Mouse (Mus musculus): ENCODE measurements around the gene Ovca2.

Ovca2 gene

DNA sequence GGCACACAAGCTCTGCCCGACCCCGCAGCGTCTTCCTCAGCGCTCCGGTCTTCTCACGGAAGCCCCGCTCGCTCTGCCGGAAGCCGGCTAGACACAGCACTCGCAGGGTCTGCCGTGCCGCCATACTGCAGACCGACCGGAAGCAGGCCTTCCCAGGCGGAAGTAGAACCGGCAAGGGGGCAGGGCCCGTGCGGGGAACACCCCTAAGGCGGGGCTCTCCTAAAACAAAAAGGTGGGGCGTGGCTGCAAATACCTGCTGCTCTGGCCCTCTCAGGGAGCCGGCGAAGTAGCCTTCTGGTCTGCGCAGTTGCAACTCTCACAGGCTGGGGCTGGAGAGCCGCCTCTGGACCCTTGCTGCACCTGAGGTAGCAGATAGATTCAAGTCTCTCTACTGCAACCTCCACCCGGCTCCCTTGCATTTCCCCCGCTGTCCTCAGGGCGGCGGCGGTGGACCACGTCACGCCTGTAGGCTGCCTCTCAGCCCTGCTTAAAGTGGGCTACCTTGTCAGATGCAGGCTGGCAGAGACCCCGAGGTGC is at the start of gene Ovca2:
Gene Ovca2 (minus strand): TSS at position 164 of the 537 bp plus-strand sequence.
- DNase-seq (ENCODE audit: low read depth): peak; percentile 93

DNA sequence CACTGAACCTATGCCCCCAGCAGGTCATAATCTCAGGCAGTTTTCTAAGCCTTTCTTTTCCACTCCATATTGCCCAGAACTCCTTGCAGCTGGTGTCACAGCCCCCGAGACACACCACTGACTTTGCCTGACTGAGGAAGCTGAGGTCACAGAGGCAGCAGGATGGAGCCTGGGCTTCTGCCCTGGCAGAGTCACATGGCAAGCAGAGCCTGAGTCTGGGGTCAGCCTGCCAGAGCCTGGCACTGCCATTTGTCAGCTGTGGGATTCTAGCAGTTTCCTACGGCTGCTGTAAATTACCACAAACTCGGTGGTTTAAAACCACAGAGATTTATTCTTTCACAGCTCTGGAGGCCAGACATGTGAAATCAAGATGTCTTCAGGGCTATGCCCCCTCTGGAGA is 49.0 kb upstream of the Ovca2 start:
- DNase-seq (ENCODE audit: low read depth): peak; percentile 51

DNA sequence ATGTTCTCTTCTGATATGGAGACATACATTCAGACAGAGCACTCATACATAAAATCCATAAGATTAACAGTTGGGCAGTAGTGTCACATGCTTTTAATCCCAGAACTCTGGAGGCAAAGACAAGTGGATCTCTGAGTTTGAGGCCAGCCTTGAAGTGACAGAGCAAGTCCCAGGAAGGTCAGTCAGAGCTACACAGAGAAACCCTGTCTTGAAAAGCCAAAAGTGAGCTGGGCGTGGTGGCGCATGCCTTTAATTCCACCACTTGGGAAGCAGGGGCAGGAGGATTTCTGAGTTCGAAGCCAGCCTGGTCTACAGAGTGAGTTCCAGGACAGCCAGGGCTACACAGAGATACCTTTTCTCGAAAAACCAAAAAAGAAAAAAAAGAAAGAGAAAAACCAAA is 46.2 kb upstream of the Ovca2 start:
- DNase-seq (ENCODE audit: low read depth): no peak

DNA sequence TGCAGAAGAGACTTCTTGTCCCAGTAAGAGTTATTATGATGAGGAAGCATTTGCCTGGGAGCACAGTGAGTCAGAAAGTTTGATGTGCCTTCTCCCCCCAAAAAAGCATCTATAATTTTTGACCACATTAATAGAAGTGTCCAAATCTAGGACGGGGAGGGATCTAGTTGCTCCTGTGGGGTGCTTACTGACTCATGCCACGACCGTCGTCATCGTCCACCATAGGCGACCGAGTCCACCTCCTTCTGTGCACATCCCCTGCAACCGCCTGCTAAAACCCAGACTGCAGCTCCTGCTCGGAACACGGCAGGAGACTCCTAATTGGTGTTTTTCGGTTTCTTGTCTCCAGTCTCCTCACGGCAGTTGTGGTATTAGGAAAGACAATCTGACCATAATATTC is 45.4 kb upstream of the Ovca2 start:
- DNase-seq (ENCODE audit: low read depth): no peak

DNA sequence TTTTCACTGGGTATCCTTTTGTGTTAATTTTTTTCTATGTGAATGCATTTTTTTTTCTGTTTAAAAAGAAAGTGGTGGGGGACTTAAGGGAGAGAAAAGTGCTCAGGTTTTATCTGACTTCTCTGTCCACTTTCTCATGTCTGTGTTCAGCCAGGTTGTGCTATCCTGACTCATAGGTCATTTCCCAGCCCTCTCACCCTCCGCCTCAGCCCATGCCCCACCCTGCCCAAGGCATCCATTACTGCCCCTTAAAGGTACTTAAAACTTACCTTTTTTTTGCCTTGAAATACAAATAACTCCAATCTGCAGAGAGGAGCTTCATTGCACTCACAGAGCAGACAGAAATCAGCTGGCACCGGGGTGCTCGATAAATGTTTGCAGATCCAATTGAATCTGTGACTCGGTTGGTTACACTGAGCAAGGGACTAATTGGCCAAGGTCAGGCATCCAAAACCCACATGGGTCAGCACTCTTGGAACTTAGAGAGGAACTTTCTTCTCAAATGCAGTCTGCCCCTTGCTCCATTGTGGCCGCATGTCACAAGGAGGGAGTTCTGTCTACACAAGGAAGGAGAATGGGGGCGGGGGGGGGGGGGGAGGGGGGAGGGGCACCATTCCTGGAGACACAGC is 42.0 kb upstream of the Ovca2 start:
- DNase-seq (ENCODE audit: low read depth): no peak

DNA sequence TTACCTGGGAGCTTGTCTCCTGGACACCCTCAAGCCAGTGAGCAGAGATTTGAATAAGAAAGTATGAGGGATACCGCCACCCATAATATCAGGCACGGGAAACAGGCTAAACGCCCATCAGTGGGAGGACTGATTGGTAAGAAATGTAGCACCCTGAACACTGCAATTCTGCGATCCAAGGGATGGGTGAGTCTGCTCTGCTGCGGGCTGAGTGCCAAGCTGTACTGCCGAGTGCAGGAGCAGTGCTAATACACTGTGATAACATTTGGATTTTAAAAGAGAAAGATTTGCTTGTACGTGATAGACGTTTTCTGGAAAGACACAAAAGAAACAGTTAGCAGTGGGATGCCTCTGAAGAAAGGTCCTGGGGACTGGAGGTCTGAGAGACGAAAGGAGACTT is 41.5 kb upstream of the Ovca2 start:
- DNase-seq (ENCODE audit: low read depth): no peak

DNA sequence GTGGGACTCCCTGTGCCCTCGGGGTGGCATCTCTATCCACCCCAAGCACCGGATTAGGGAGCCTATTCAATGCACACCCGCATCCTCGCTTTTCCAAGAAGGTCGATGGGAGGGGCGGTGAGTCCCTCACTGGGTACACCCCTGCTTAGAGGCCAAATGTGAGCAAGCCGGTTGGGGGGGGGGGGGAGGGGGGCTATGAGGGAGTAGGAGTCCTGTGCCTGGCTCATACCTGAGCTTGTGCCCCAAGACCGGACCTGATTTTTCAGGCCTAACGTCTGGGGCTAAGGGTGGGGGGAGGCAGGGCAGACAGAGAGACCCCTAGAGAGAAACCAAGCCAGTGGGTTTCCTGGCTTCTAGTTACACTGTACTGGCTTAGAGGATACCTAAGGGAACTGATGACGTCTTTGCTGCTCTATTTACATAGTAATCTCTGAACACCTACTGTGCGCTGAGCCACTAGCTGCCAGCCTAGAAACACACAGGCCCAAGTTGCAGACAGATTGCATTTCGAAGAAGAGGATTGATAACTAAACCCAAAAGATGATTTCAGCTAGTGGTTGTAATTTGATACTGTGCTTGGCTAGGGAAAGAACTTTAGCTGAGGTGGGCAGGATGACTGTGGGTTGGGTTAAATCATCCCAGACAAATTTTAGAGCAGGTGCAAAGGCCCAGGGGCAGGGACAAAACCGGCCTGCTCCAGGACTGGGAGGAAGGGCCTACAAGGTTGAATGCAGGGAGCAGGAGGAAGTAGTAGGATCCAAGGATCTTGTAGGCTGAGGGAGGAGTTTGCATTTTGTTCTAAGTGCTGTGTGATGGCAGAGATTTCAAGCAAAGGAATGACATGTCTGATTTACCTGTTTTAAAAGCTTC is 35.7 kb upstream of the Ovca2 start:
- peak; percentile 9 for DNase-seq (ENCODE audit: low read depth)

DNA sequence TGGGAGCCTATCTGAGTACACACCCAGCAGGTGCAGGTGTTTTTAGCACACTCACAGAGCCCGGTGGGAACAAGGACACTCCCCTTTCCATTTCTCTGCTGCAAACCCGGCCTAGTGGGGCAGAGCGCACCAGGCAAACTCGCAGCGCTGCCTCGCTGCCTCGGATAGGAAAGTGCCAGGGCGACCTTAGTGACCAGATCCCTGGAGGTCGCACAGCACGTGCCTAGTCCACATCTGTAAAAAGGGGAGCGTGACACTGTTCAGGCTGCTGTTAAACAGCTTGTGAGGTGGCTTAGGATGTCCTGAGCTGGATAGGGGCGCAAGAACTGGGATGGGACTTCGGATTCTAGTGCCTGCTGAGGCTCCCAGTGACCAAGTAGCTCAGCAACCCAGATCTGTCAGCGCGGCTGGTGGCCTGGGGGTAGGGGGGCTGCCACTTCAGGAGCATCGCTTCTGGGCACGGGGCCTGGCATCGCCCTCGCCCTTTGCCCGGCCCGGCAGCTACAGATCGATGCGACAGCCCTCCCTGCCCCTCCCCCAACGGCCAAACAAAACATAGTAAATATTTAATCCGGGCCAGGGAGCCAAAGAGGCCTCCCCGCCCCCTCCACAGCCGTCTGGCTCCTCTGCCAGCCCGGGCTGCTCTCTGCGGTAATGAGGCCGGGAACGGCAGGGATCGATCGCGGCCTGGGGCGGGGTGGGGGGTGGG is 34.9 kb upstream of the Ovca2 start:
- DNase-seq (ENCODE audit: low read depth): no peak

DNA sequence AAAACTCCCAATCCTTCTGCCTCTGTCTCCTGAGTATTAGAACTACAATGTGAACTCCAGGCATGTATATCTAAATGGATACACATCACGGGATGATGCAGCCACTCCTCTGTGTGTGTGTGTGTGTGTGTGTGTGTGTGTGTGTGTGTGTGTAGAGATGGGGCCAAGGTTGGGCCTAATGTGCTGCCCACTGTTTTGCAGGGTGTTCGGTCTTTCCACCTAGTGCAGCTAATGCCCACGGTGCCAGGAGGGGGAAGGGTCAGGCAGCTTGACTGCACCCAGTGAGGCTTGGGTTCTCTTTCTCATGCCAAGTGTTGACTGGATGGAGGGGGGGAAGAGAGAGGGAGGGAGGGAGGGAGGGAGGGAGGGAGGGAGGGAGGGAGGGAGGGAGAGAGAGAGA is 34.2 kb upstream of the Ovca2 start:
- no peak for DNase-seq (ENCODE audit: low read depth)

DNA sequence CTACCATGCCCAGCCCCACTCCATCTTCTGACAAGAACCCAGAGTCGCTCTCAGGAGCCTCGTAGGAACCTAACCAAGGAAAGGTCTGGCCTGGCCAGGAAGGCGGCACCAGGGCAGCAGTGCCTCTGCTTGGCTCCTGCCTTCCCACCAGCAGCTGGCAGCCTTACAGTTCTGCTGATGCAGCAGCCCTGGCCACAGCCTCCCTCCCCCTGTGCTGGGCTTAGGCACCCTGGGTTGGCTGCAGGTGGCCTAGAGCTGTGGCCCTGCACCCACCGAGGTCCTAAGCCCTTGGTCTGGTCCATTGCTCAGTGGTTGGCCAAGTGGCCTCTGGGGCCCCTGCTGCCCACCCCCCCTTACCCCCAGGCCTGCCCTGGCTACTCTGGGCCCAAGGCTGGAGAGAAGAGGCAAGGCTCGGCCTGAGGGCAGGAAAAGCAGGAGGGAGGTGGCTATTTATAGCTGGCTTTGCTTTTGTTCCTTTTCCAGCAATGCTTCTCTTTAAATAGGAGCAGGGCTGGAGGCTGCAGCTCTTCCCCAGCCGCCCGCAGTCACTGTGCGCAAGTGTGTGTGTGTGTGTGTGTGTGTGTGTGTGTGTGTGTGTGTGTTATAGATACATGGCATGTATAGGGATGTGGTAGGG is 33.5 kb upstream of the Ovca2 start:
- DNase-seq (ENCODE audit: low read depth): no peak

DNA sequence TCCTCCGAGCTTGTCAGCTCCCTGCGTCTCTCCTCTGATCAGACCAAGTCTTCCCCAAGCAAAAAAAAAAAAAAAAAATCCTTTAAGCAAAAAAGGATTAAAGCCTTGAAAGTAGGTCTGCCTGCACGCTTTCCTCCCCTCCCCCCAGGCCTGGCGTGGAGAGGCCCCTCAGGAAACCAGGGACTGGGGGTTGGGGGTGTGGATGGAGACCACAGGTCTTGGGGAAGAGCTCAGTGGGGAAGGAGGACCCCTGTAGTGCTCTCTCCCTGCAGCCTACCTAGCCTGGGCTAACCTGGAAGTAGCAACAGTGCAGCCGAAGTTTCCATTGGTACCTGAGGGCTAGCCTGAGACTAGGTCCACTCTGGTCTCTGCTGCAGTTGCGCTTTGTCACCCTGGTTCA is 32.1 kb upstream of the Ovca2 start:
- DNase-seq (ENCODE audit: low read depth): no peak

DNA sequence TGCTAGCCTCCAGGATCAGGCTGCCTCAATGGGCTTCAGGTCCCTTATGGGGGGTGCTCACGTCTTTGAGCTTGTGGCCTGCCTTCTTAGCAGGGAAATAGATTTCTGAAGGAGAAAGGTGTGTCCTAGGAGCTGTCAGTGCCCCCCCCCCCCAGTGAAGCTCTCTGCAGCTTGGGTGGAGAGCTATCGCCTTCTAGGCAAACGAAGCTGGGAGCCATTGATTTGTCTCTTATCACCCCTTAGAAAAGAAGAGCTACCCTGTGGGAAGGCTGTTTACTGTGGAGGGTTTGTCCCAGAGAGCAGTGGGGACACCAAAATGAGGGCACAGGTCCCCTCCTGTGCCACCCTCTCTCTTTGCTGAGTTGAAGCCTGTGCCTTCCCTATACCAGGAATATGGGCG is 31.5 kb upstream of the Ovca2 start:
- no peak for DNase-seq (ENCODE audit: low read depth)

DNA sequence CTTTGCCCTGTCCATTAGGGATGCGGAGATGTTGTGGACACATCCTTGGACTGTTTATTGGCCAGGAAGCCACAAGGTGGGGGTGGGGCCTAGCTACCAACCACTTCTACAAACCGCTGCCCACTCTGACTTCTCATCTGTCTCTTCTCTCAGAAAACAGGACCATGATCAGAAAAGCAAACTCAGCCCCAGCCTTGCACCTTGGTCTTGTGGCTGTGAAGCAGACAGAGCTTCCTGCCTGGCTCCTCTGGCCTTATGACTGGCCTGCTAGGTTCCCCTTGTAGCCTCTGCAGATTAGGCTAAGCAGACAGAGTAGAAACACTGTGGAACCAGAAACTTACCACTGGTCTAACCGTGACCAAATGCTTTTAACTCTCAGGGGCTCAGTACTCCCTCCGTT is 30.7 kb upstream of the Ovca2 start:
- peak; percentile 62 for DNase-seq (ENCODE audit: low read depth)

DNA sequence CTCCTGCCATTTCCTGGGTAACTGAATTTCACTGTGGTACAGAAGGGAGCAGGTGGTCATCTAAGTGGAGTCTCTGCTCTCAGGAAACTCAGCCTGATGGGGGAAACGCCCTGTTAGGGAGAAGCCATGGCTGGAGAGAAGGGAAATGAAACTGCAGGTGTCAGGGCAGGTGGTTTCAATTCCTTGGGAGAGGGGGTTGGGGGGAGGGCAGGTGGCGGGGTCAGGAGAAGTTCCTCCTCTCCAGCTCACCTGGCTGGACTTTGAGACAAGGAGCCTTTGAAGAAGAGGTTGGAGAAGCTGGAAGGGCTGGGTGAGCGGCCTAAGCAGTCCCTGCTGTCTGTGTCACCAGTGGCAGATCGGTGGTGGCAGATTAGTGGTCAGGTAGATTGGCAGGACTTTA is 27.7 kb upstream of the Ovca2 start:
- no peak for DNase-seq (ENCODE audit: low read depth)

DNA sequence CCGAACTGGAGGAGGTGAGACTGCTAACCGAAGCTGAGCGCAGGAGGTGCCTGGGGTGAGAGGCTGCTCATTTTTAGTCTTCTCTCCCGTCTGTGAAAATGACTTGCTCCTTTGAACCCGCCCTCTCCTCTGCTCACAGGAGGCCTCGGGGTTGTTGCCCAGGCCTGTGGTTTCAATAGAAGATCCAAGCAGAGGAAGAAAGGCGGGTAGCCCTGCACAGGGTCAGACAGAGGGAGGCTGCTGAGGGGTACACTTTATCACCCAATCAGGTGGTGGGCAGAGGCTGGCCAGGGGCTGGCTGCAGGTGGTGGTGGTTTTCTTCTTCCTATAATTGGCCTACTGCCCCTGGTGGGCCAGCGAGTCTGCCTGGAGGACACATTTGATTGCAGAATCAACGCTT is 25.8 kb upstream of the Ovca2 start:
- peak; percentile 21 for DNase-seq (ENCODE audit: low read depth)

DNA sequence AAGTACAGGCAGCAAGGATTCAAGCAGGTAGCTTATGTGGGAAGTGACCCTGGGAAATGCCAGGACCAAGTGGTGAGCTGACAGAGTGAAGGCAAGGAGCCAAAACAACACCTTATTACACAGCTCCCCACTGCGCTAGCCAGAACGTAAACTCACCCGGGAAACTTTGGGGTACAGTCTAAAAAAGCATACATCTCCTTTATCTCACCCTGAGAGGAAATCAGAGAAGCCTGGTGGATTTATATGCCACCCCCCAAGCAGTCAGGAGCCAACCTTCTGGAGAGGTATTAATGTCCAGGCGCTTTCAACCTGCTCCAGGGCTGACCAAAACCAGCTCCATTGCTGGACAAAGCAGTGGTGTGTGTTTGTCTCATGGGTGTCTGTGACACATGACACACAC is 25.3 kb upstream of the Ovca2 start:
- DNase-seq (ENCODE audit: low read depth): no peak

DNA sequence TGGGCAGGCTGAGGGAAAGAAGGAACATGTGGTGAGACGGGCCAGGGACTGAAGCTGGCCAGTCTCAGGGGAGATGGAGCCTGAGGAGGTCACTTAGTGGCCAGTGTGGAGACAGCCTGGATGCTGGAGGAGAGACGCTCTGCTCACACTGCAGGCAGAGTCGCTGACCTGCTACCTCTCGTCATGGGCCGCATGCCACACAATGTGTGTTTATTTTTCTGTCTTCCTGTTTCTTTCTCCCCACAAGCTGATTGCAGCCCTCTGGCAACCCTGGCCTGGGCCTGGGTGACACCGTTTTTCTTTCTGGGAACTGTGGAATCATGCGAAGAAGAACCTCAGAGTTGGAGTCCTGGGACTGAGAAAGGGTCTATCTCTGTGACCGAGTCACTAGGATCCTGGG is 23.1 kb upstream of the Ovca2 start:
- no peak for DNase-seq (ENCODE audit: low read depth)

DNA sequence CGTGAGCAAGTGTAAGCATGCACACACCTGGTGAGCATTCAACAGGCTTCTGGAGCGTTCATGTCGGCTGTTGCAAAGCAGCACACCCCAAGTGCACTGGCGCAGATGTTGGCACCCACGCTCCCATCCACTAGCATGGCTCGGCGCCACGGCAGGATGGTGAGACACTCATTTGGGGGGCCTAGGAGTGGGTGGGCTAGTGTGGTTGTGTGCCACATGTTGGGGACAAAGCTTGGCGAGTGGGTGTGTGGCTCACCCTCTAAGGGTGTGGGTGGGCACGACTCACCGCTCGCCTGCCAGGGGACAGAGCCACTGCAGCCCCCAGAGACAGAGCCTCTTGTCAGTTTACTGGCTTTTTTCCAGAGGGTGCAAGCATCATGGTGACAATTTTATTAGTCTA is 22.3 kb upstream of the Ovca2 start:
- no peak for DNase-seq (ENCODE audit: low read depth)

DNA sequence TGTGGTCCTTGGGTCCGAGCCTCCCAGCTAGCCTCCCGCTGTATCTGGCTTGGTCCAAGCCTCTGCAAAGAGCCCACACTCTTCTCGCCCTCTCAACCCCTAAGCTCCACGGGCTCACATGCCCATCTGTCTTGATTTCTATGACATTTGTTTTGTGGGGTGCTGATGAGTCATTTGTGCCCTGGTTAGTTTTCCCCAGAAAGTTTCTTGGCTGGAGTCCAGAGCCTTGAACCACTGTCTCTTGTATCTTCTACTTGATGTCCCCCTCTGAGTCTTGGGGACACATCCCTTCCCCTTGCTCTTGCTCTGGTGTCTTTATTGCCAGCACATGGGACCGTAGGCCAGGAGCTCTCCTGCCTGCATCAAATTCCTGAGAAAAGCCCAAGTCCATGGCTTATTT is 21.3 kb upstream of the Ovca2 start:
- peak; percentile 69 for DNase-seq (ENCODE audit: low read depth)

DNA sequence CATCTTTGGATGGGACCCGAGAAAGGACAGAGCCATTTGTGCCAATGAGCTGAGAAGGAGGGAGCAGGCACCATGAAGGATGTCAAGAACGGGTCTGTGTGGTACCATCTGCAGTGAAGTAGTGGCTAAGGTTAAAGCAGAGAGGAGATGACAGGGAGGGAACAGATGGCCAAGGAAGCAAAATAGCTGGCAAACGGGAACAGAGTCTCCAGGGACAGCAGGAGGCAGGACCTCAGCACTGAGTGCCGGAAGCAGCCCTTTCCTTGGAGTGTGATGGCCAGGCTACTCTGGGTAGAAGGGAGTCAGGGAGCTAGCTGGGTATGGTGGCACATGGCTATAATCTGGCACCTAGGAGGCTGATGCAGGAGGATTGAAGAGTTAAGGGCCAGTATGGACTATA is 20.2 kb upstream of the Ovca2 start:
- DNase-seq (ENCODE audit: low read depth): no peak

DNA sequence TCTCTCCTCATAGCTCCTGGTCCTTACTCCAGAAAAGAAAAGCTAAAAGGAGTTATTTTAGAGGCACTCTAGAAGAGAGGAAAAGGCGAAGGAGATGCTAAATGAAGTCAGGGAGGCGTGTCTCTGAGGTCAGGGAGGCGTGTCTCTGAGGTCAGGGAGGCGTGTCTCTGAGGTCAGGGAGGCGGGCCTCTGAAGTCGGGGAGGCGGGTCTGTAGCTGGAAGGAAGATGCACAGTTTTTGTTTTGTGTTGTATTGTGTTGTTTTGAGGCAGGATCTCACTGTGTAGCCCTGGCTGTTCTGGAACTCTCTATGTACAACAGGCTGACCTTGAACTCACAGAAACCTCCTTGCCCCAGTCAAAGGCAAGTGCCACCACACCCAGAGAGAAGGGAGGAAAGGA is 19.3 kb upstream of the Ovca2 start:
- no peak for DNase-seq (ENCODE audit: low read depth)

DNA sequence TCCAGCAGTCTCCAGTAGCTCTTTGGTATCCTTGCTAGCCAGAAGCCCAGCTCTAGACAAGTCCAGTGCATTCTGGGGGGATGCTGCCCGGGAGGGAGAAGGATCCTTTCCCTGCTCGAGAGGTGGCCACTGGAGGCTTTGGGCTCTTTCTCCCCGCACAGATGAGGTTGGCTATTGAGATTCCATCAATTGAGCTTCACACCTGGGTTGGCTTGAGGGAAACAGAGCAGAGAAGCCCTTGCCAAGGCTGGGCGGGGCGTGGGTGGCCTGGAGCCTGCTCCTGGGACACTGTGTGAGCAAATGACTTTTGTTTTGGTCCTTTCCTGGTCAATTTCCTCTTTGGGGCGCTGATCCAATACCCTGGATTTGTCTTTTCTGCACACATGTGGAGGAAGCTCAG is 17.5 kb upstream of the Ovca2 start:
- no peak for DNase-seq (ENCODE audit: low read depth)
